Mouse (Mus musculus): ENCODE measurements around the gene Ninj2. TPM values are rescaled to one million over a fixed set of nuclear protein-coding genes. Genes with fewer than 3 reads are reported as not detected.

The Ninj2 gene
- polyA plus RNA-seq, 1 experiment from 2014 or later, result not detected

DNA sequence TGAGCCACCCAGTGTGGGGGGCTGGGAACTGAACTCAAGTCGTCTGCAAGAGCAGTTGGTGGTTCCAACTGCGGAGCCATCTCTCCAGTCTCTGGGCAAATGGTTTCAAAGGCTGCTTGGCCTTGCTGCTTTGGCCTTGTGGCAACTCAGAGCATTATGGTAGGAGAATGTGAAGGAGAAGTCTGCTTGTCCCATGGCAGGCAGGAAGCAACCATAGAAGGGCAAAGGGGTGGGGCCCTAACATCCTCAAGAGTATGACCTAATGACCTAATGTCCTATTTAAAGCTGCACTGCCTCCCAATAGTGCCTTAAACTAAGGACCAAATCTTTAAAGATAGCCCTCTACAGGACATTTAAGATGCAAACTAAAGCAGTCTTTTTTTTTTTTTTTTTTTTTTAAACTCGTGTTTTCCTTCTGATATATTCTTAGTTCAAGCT is 58.5 kb downstream of the Ninj2 start:
- TF ChIP-seq CTCF (IDR thresholded peaks at IDR 0.05; ENCODE audit: low read depth), result no peak
- no peak overlapping the region for H3K4me3 ChIP-seq (ENCODE audit: low read depth, low read length)
- no peak overlapping the region for H3K9ac ChIP-seq (ENCODE audit: low read depth, low read length)
- no peaks in the 10 kb centered on the region for H3K9me3 ChIP-seq (ENCODE audit: control insufficient read depth)
- H3K36me3 ChIP-seq (ENCODE audit: control insufficient read depth, insufficient read depth), result no peaks in the 10 kb centered on the region
- H3K4me1 ChIP-seq (replicated peaks; ENCODE audit: control insufficient read depth, insufficient read depth, low read length), result no peaks in the 10 kb centered on the region
- ATAC-seq, result no peak
- 68% methylated on average over 3 of the region's 3 CpGs for WGBS
- H3K27ac ChIP-seq (ENCODE audit: low read depth, low read length), result no peak overlapping the region
- no peaks in the 10 kb centered on the region for H3K27me3 ChIP-seq (replicated peaks; ENCODE audit: control insufficient read depth, insufficient read depth, low read length)
- H3K4me2 ChIP-seq (replicated peaks; ENCODE audit: low read depth), result no peak overlapping the region

GRCm38 (mm10) chr6:120152739-120153696 is 59.9 kb downstream of the Ninj2 start:
- no peak for TF ChIP-seq CTCF (IDR thresholded peaks at IDR 0.05; ENCODE audit: low read depth)
- no peak overlapping the region for H3K4me3 ChIP-seq (ENCODE audit: low read depth, low read length)
- no peak overlapping the region for H3K9ac ChIP-seq (ENCODE audit: low read depth, low read length)
- no peaks in the 10 kb centered on the region for H3K36me3 ChIP-seq (ENCODE audit: control insufficient read depth, insufficient read depth)
- no peaks in the 10 kb centered on the region for H3K27me3 ChIP-seq (replicated peaks; ENCODE audit: control insufficient read depth, insufficient read depth, low read length)
- H3K4me2 ChIP-seq (replicated peaks; ENCODE audit: low read depth), result no peak overlapping the region
- no peak overlapping the region for H3K27ac ChIP-seq (ENCODE audit: low read depth, low read length)
- no peak for ATAC-seq
- H3K4me1 ChIP-seq (replicated peaks; ENCODE audit: control insufficient read depth, insufficient read depth, low read length), result no peaks in the 10 kb centered on the region
- WGBS, result 83% methylated on average over 24 of the region's 26 CpGs
- H3K9me3 ChIP-seq (ENCODE audit: control insufficient read depth), result no peaks in the 10 kb centered on the region

DNA sequence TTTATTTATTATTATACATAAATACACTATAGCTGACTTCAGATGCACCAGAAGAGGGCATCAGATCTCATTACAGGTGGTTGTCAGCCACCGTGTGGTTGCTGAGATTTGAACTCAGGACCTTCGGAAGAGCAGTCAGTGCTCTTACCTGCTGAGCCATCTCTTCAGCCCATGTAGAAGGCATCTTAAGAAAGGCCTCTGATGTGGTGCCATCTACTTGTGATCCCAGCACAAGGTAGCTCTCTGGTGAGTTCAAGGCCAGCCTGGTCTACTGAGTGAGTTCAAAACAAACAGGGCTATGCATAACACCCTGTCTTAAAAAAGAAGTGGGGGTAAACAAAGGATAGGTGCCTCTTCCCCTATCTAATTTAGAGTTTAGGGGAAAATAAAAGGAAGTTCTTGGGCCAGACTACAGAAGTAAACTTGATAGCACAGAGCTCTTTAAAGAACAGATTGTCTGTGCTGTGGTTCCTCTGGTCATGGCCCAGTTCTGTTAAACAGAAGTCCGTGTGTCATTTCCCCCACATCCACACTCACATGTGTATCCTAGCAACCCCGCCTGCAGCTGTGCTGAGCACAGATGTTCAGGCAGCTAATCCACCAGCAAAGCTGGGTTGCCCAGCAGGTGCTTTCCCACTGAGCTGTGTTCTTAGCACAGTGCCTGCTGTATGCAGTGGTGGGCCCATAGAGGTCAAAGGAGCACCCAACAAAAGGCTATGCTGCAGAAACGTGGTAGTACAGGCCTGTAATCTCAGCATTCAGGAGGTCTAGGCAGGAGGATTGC is 61.6 kb downstream of the Ninj2 start:
- Histone ChIP-seq H3K9me3 (ENCODE audit: control insufficient read depth) (no peaks in the 10 kb centered on the region), H3K27me3 (replicated peaks; ENCODE audit: control insufficient read depth, insufficient read depth, low read length) (no peaks in the 10 kb centered on the region), H3K9ac (ENCODE audit: low read depth, low read length) (no peak overlapping the region), H3K27ac (ENCODE audit: low read depth, low read length) (no peak overlapping the region), H3K4me2 (replicated peaks; ENCODE audit: low read depth) (no peak overlapping the region), H3K4me1 (replicated peaks; ENCODE audit: control insufficient read depth, insufficient read depth, low read length) (no peaks in the 10 kb centered on the region), H3K36me3 (ENCODE audit: control insufficient read depth, insufficient read depth) (no peaks in the 10 kb centered on the region), H3K4me3 (ENCODE audit: low read depth, low read length) (no peak overlapping the region)
- ATAC-seq, result no peak
- no peak for TF ChIP-seq CTCF (IDR thresholded peaks at IDR 0.05; ENCODE audit: low read depth)
- WGBS, result 62% methylated on average over 5 of the region's 5 CpGs

DNA sequence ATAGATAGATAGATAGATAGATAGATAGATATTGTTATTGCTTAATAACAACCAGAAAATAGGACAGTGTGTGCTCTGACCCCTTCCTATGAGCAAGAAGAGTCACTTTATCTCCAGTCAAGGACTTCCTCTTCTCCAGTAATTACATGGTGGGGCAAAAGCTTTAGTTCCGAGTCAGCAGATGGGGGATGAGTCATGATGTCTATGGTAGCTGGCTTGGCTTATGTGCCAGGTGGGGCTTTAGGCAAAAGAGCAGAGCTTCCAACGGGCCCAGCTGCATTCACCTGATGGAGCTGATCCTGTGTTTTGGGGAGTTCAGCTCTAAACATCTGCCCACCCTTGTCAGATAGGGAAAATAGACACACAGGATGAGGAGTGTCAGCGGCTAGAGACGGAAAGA is 62.4 kb downstream of the Ninj2 start:
- H3K4me1 ChIP-seq (replicated peaks; ENCODE audit: control insufficient read depth, insufficient read depth, low read length), result no peaks in the 10 kb centered on the region
- H3K4me2 ChIP-seq (replicated peaks; ENCODE audit: low read depth), result no peak overlapping the region
- no peaks in the 10 kb centered on the region for H3K36me3 ChIP-seq (ENCODE audit: control insufficient read depth, insufficient read depth)
- no peaks in the 10 kb centered on the region for H3K9me3 ChIP-seq (ENCODE audit: control insufficient read depth)
- no peaks in the 10 kb centered on the region for H3K27me3 ChIP-seq (replicated peaks; ENCODE audit: control insufficient read depth, insufficient read depth, low read length)
- no peak overlapping the region for H3K4me3 ChIP-seq (ENCODE audit: low read depth, low read length)
- ATAC-seq, result no peak
- WGBS, result 74% methylated on average over 4 of the region's 4 CpGs
- no peak overlapping the region for H3K27ac ChIP-seq (ENCODE audit: low read depth, low read length)
- no peak overlapping the region for H3K9ac ChIP-seq (ENCODE audit: low read depth, low read length)
- no peak for TF ChIP-seq CTCF (IDR thresholded peaks at IDR 0.05; ENCODE audit: low read depth)

GRCm38 (mm10) chr6:120157479-120157878 is 64.3 kb downstream of the Ninj2 start:
- Histone ChIP-seq H3K9me3 (ENCODE audit: control insufficient read depth) (no peaks in the 10 kb centered on the region), H3K27me3 (replicated peaks; ENCODE audit: control insufficient read depth, insufficient read depth, low read length) (no peaks in the 10 kb centered on the region), H3K9ac (ENCODE audit: low read depth, low read length) (no peak overlapping the region), H3K4me1 (replicated peaks; ENCODE audit: control insufficient read depth, insufficient read depth, low read length) (no peaks in the 10 kb centered on the region), H3K36me3 (ENCODE audit: control insufficient read depth, insufficient read depth) (no peaks in the 10 kb centered on the region), H3K27ac (ENCODE audit: low read depth, low read length) (no peak overlapping the region), H3K4me2 (replicated peaks; ENCODE audit: low read depth) (no peak overlapping the region), H3K4me3 (ENCODE audit: low read depth, low read length) (no peak overlapping the region)
- TF ChIP-seq CTCF (IDR thresholded peaks at IDR 0.05; ENCODE audit: low read depth), result no peak
- WGBS, result 66% methylated on average over 6 of the region's 6 CpGs
- ATAC-seq, result no peak

Measured in intestine, postnatal 0 days (tissue).